Mouse (Mus musculus) liver, embryonic 13.5 days (tissue): ENCODE results near the gene Ppp1r3e. TPM values are rescaled to one million over a fixed set of nuclear protein-coding genes. Genes with fewer than 3 reads are reported as not detected.
A peak's percentile ranks its signal among the peaks of the same experiment; 100 is the strongest.

Experiments used
- ATAC-seq: fragments of 200-750 bp; cut with Nextera tagmentation; 2 replicates; pipeline ENCODE4 v1.8.0; 2017; ENCODE audit warnings: low read depth, mild to moderate bottlenecking, moderate number of reproducible peaks, moderate library complexity
- DNase-seq: peaks from one replicate; pipeline ENCODE4 v3.0.0; 2022
- H3K27ac ChIP-seq: fragments of 300-500 bp; sonication (generic); 2 replicates; pipeline ENCODE4 v1.5.1; 2015; ENCODE audit warnings: moderate library complexity, mild to moderate bottlenecking, inconsistent platforms
- H3K27me3 ChIP-seq: fragments of 300-500 bp; sonication (generic); 2 replicates; pipeline ENCODE4 v1.6.1; 2015; ENCODE audit warnings: mild to moderate bottlenecking, inconsistent platforms
- H3K36me3 ChIP-seq: fragments of 300-500 bp; sonication (generic); 2 replicates; pipeline ENCODE4 v1.6.1; 2015; ENCODE audit warnings: mild to moderate bottlenecking, inconsistent platforms
- H3K4me1 ChIP-seq: fragments of 300-500 bp; sonication (generic); replicated peaks from 2 replicates; pipeline ENCODE4 v1.6.1; 2015; ENCODE audit warnings: inconsistent platforms
- H3K4me2 ChIP-seq: fragments of 300-500 bp; sonication (generic); 2 replicates; pipeline ENCODE4 v1.6.1; 2015; ENCODE audit warnings: inconsistent platforms, mild to moderate bottlenecking, moderate library complexity
- H3K4me3 ChIP-seq: fragments of 300-500 bp; sonication (generic); replicated peaks from 2 replicates; pipeline ENCODE4 v1.5.1; 2015; ENCODE audit warnings: mild to moderate bottlenecking, inconsistent platforms
- H3K9ac ChIP-seq: fragments of 300-500 bp; sonication (generic); 2 replicates; pipeline ENCODE4 v1.6.1; 2015; ENCODE audit warnings: mild to moderate bottlenecking, inconsistent platforms
- H3K9me3 ChIP-seq: fragments of 300-500 bp; sonication (generic); replicated peaks from 2 replicates; pipeline ENCODE4 v1.6.1; 2016; ENCODE audit warnings: inconsistent platforms
- WGBS: fragments of 180-500 bp; shearing (Covaris S2); methylation state at CpG from one replicate; pipeline ENCODE4 v1.1.7; 2015; ENCODE audit not compliant: insufficient replicate concordance; 5-methylcytosine and 5-hydroxymethylcytosine counted together
- polyA plus RNA-seq: library from polyadenylated mRNA; unstranded; fragments of >200 nt; fragmentation: Nextera tagmentation; extraction: Ambion mirVana; gene quantifications from 2 replicates; pipeline ENCODE4 v1.2.1, GENCODE M21; 2015

The Ppp1r3e gene
- polyA plus RNA-seq: 0.41 and 0.50 TPM in 2 replicates

DNA sequence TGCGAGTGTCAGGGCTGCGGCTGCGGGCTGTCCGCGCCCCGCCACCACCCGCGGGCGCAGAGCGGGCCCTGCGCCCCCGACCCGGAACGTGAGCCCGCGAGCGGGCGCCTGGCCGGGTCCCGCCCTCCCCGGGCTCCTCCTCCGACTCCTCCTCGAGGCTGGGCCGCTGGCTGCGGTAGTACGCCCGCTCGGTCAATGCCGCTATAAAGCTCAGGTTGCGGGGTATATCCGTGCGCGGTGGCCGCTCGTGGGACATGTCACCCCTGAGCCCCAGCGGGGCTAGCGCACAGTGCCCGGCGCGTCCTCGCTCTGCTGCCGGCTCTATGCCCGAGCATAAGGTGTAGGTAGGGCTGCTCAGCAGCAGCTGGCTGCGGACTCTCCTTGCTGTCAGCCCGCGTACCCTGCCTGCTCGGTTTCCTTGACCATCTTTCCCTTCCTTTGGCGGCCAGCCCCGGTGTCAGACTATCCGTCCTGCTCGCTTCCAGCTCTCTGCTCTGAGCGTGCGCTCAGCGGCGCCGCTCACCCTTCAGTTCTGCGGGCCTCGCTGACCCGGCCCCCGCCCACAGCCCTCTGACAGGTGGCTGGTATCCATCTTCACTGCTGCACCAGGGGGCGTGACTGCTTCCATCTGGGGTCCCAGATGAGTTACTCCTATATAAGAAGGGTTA lies at the start of gene Ppp1r3e:
Gene Ppp1r3e (minus strand): TSS at position 503 of the 668 bp plus-strand sequence.
- H3K36me3 ChIP-seq: no peaks in the 10 kb centered on the region
- no peaks in the 10 kb centered on the region for H3K27me3 ChIP-seq
- ATAC-seq (peak; percentile 81), DNase-seq (peak; percentile 50)
- H3K9ac ChIP-seq: peak within 1 kb of the TSS; percentile 79
- peak within 1 kb of the TSS; percentile 79 for H3K27ac ChIP-seq
- peak within 1 kb of the TSS; percentile 99 for H3K4me2 ChIP-seq
- H3K4me1 ChIP-seq: peaks cover 29% of the 10 kb centered on the region
- peak within 1 kb of the TSS; percentile 75 for H3K4me3 ChIP-seq
- under 1% methylated on average over 59 of the region's 61 CpGs for WGBS
- H3K9me3 ChIP-seq: no peaks in the 10 kb centered on the region

GRCm38 (mm10) chr14:54926401-54927158 lies 49.2 kb upstream of the Ppp1r3e start:
- no peak overlapping the region for H3K27ac ChIP-seq
- 2% methylated on average over 57 of the region's 58 CpGs for WGBS
- ATAC-seq: no peak
- peak overlapping the region; percentile 50; the same call in 1 of the 2 replicates for H3K9ac ChIP-seq
- H3K36me3 ChIP-seq: no peaks in the 10 kb centered on the region
- H3K4me1 ChIP-seq: peaks cover 24% of the 10 kb centered on the region
- H3K4me3 ChIP-seq: peak overlapping the region; percentile 47
- DNase-seq: no peak
- peaks cover 87% of the 10 kb centered on the region for H3K27me3 ChIP-seq
- H3K9me3 ChIP-seq: no peaks in the 10 kb centered on the region
- H3K4me2 ChIP-seq: peak overlapping the region; percentile 61

GRCm38 (mm10) chr14:54925349-54926342 lies 48.3 kb upstream of the Ppp1r3e start, which contains the start of gene Efs:
Gene Efs, minus strand, starts transcription at chr14:54926126.
- WGBS: 9% methylated on average over 49 of the region's 57 CpGs
- peak within 1 kb of the TSS; percentile 47 for H3K4me3 ChIP-seq
- no peak within 1 kb of the TSS; the same call in 1 of the 2 replicates for H3K27ac ChIP-seq
- no peaks in the 10 kb centered on the region; the same call in 1 of the 2 replicates for H3K9me3 ChIP-seq
- H3K9ac ChIP-seq: peak within 1 kb of the TSS; percentile 50
- no peaks in the 10 kb centered on the region for H3K36me3 ChIP-seq
- peaks cover 83% of the 10 kb centered on the region for H3K27me3 ChIP-seq
- peak; percentile 24; the same call in 1 of the 2 replicates for ATAC-seq
- H3K4me2 ChIP-seq: peak within 1 kb of the TSS; percentile 61
- DNase-seq: no peak
- H3K4me1 ChIP-seq: peaks cover 24% of the 10 kb centered on the region

- Histone ChIP-seq H3K4me3 (peak overlapping the region; percentile 47), H3K4me2 (peak overlapping the region; percentile 61), H3K9me3 (no peaks in the 10 kb centered on the region; the same call in 1 of the 2 replicates), H3K27ac (no peak overlapping the region), H3K9ac (no peak overlapping the region), H3K4me1 (peaks cover 24% of the 10 kb centered on the region), H3K27me3 (peaks cover 77% of the 10 kb centered on the region), H3K36me3 (no peaks in the 10 kb centered on the region)
- 46% methylated on average over 7 of the region's 7 CpGs for WGBS
- DNase-seq (peak; percentile 40), ATAC-seq (peak; percentile 84)
Measured at GRCm38 (mm10) chr14:54924641-54925348, 47.4 kb upstream of the Ppp1r3e start.

GRCm38 (mm10) chr14:54920076-54920685 lies 42.8 kb upstream of the Ppp1r3e start:
- 73% methylated on average over 16 of the region's 16 CpGs for WGBS
- ATAC-seq (no peak), DNase-seq (no peak)
- Histone ChIP-seq H3K27ac (no peak overlapping the region), H3K36me3 (no peaks in the 10 kb centered on the region), H3K9me3 (no peaks in the 10 kb centered on the region; the same call in 1 of the 2 replicates), H3K9ac (no peak overlapping the region), H3K4me2 (no peak overlapping the region), H3K4me1 (peaks cover 12% of the 10 kb centered on the region), H3K4me3 (no peak overlapping the region), H3K27me3 (peaks cover 38% of the 10 kb centered on the region)

DNA sequence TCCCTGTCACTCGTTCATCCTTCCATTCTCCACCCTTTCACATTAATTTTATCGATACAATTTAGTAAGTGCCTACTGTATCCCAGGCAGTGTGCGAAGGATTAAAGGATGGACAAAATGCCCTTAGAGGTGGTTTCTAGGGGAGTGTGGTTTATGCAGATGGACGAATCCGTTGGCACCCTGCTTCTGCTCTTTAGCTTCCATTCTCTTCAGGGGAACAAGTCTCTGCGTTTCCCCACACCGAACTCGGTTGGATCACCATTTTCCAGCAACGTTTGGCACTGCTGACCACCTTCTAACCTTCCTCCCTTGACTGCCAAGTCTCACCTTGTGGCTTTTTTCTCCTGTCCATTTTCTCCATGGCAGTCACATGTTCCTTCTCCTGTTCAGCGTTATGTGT lies 36.0 kb upstream of the Ppp1r3e start:
- 22% methylated on average over 10 of the region's 10 CpGs for WGBS

DNA sequence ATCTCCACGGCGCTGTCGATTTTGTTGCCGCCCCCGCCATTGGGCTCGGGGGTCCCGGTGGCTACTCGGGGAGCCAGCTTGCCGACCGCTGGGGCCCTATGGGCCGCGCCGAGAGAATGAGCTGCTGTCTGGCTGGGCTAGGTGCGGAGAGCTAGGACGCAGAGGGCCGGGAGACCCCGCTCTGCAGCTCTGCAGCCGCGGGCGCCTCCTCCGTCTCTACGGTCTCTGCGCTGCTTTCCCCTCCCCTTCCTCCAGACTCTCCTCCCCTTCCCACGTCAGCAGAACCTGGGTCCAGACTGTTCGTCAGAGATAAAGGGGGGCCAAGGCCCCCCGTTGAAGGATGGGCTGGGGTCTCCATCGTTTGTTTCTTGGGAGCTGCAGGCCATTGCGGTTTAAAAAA lies 35.5 kb upstream of the Ppp1r3e start, which contains the start of gene Slc22a17:
Gene Slc22a17 (minus strand): TSS at position 247 of the 400 bp plus-strand sequence.
- ATAC-seq (no peak), DNase-seq (no peak)
- Histone ChIP-seq H3K9me3 (no peaks in the 10 kb centered on the region), H3K27me3 (peaks cover 64% of the 10 kb centered on the region), H3K9ac (peak within 1 kb of the TSS; percentile 62), H3K4me1 (peaks cover 8% of the 10 kb centered on the region), H3K4me3 (peak within 1 kb of the TSS; percentile 62), H3K4me2 (peak within 1 kb of the TSS; percentile 77), H3K27ac (no peak within 1 kb of the TSS), H3K36me3 (no peaks in the 10 kb centered on the region)
- 0% methylated on average over 27 of the region's 28 CpGs for WGBS

More for the DNA sequence above, 36.0 kb upstream of the Ppp1r3e start:
- H3K27me3 ChIP-seq: peaks cover 64% of the 10 kb centered on the region
- no peak overlapping the region for H3K9ac ChIP-seq
- H3K9me3 ChIP-seq: no peaks in the 10 kb centered on the region
- H3K36me3 ChIP-seq: no peaks in the 10 kb centered on the region
- DNase-seq: no peak
- H3K4me1 ChIP-seq: peaks cover 8% of the 10 kb centered on the region
- H3K4me2 ChIP-seq: peak overlapping the region; percentile 77
- peak overlapping the region; percentile 62 for H3K4me3 ChIP-seq
- H3K27ac ChIP-seq: no peak overlapping the region
- no peak for ATAC-seq

DNA sequence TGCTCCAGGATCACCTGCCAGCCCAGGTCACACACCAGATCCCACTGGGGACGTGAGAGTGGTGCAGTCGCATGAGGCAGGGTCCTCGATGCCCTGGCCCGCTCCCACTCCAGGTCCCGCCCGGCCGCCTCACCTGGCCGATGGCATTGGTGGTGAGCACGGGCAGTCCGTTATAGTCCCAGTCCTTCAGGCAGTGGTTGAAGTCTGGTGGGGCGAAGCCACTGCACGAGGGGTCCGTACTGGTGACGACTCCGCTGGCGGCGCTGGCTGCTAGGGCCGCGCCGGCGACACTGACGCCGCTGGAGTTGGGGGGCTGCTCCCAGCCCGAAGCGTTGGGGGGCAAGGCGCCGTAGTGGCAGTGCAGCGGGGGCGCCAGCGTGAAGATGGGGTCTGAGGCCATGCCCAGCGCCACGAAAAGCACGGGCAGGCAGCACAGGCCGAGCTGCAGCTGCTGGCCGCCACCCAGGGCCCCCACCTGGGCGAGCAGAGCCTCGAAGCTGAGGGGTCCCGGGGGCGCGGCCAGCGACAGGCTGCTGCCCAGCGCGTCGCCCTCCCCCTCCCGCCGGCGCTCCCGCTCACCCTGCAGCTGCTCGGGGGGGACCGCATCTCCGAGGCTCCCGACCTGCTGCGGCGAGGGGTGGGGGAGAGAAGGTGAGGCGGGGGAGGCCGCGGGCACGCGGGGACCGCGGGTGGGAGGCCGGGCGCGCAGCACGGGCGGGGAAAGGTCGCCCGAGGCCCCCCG lies 34.9 kb upstream of the Ppp1r3e start:
- peaks cover 64% of the 10 kb centered on the region for H3K27me3 ChIP-seq
- DNase-seq: no peak

DNA sequence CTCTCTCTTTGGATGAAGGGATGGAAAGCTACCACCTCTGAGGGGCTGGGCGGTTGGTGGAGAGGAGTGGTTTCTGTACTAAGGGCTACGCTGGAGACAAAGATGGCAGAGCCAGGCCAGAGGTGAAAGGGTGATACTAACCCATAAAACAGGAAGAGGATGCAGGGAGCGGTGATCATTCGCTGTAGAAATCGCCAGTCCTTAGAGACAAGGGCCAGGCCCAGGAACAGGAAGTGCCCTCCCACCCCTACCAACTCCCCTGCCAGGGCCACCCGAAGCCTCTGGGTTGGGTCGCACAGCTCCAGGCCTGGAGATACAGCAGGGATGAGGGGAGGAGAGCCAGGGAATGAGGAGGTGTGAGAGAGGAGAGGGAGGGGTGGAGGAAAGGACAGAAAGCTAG lies 31.3 kb upstream of the Ppp1r3e start:
- WGBS: 47% methylated on average over 7 of the region's 7 CpGs
- no peak for DNase-seq

More for the DNA sequence above, 34.9 kb upstream of the Ppp1r3e start:
- no peaks in the 10 kb centered on the region for H3K9me3 ChIP-seq
- peak overlapping the region; percentile 62 for H3K4me3 ChIP-seq
- H3K27ac ChIP-seq: no peak overlapping the region
- no peak for ATAC-seq
- H3K4me1 ChIP-seq: peaks cover 8% of the 10 kb centered on the region
- WGBS: 4% methylated on average over 67 of the region's 69 CpGs
- H3K36me3 ChIP-seq: no peaks in the 10 kb centered on the region
- H3K4me2 ChIP-seq: peak overlapping the region; percentile 77
- peak overlapping the region; percentile 62 for H3K9ac ChIP-seq

More for the DNA sequence above, 31.3 kb upstream of the Ppp1r3e start:
- Histone ChIP-seq H3K27me3 (peaks cover 44% of the 10 kb centered on the region), H3K9ac (no peak overlapping the region), H3K9me3 (no peaks in the 10 kb centered on the region), H3K36me3 (no peaks in the 10 kb centered on the region; the same call in 1 of the 2 replicates), H3K27ac (no peak overlapping the region), H3K4me3 (no peak overlapping the region), H3K4me1 (peaks cover 8% of the 10 kb centered on the region), H3K4me2 (no peak overlapping the region)
- ATAC-seq: no peak
